Mouse (Mus musculus) megakaryocyte, embryonic 14.5 days (primary cell): Measurements from ENCODE around the gene Ski. TPM values are rescaled to one million over a fixed set of nuclear protein-coding genes. Genes with fewer than 3 reads are reported as not detected.

Experiments used
- H3K27me3 ChIP-seq: replicated peaks from 2 replicates; pipeline ENCODE3; 2012; ENCODE audit warnings: inconsistent platforms
- H3K36me3 ChIP-seq: replicated peaks from 2 replicates; pipeline ENCODE3; 2012; ENCODE audit warnings: low read length, inconsistent platforms, mixed read lengths
- H3K4me1 ChIP-seq: 2 replicates; pipeline ENCODE4 v1.6.1; 2012; ENCODE audit warnings: inconsistent platforms
- H3K4me3 ChIP-seq: replicated peaks from 2 replicates; pipeline ENCODE3; 2012; ENCODE audit warnings: moderate library complexity, mild to moderate bottlenecking, inconsistent platforms
- H3K9me3 ChIP-seq: 2 replicates; pipeline ENCODE4 v1.6.1; 2012; ENCODE audit warnings: inconsistent platforms
- FLI1 ChIP-seq: IDR thresholded peaks from 2 replicates; pipeline ENCODE4 v1.6.1; 2012; ENCODE audit warnings: low read length, inconsistent platforms, mixed read lengths
- GATA1 ChIP-seq: IDR thresholded peaks from 3 replicates; pipeline ENCODE4 v1.6.1; 2012; ENCODE audit warnings: mixed read lengths, low read length, inconsistent platforms, borderline replicate concordance
- polyA plus RNA-seq: library from polyadenylated mRNA; stranded (reverse); fragments of >175 nt; gene quantifications from 2 replicates; pipeline ENCODE4 v1.2.3, GENCODE M21; 2012; ENCODE audit warnings: low replicate concordance; ENCODE audit not compliant: insufficient read depth

Gene Ski
- polyA plus RNA-seq, 1 experiment = 31.5 TPM

GRCm38 (mm10) chr4:155246691-155247105, 24.3 kb upstream of the Ski start:
- H3K4me3 ChIP-seq = peak overlapping the region; percentile 0
- peaks cover 9% of the 10 kb centered on the region for H3K36me3 ChIP-seq
- H3K9me3 ChIP-seq = no peaks in the 10 kb centered on the region
- H3K4me1 ChIP-seq = peaks cover 81% of the 10 kb centered on the region
- H3K27me3 ChIP-seq = peaks cover 8% of the 10 kb centered on the region
- TF ChIP-seq GATA1 = no peak
- TF ChIP-seq FLI1 = no peak

GRCm38 (mm10) chr4:155245770-155246492, 23.5 kb upstream of the Ski start:
- H3K4me3 ChIP-seq = no peak overlapping the region
- H3K27me3 ChIP-seq = peaks cover 9% of the 10 kb centered on the region
- H3K36me3 ChIP-seq = peaks cover 3% of the 10 kb centered on the region
- no peak for TF ChIP-seq GATA1
- TF ChIP-seq FLI1 = no peak
- peaks cover 76% of the 10 kb centered on the region for H3K4me1 ChIP-seq
- H3K9me3 ChIP-seq = no peaks in the 10 kb centered on the region

- Histone ChIP-seq H3K4me3 (no peak overlapping the region), H3K36me3 (peaks cover 3% of the 10 kb centered on the region), H3K9me3 (no peaks in the 10 kb centered on the region), H3K4me1 (peaks cover 75% of the 10 kb centered on the region), H3K27me3 (peaks cover 9% of the 10 kb centered on the region)
- no peak for TF ChIP-seq GATA1
Measured at GRCm38 (mm10) chr4:155243233-155243632, 20.8 kb upstream of the Ski start.

GRCm38 (mm10) chr4:155242292-155242691, 19.9 kb upstream of the Ski start:
- H3K4me1 ChIP-seq = peaks cover 82% of the 10 kb centered on the region
- no peak overlapping the region for H3K4me3 ChIP-seq
- H3K27me3 ChIP-seq = peaks cover 9% of the 10 kb centered on the region
- H3K9me3 ChIP-seq = no peaks in the 10 kb centered on the region
- peaks cover 2% of the 10 kb centered on the region for H3K36me3 ChIP-seq
- no peak for TF ChIP-seq GATA1

GRCm38 (mm10) chr4:155241789-155242188, 19.4 kb upstream of the Ski start:
- H3K9me3 ChIP-seq = no peaks in the 10 kb centered on the region
- H3K27me3 ChIP-seq = peaks cover 9% of the 10 kb centered on the region
- no peaks in the 10 kb centered on the region for H3K36me3 ChIP-seq
- peaks cover 82% of the 10 kb centered on the region for H3K4me1 ChIP-seq
- H3K4me3 ChIP-seq = no peak overlapping the region
- no peak for TF ChIP-seq GATA1
- TF ChIP-seq FLI1 = no peak

- peaks cover 82% of the 10 kb centered on the region for H3K4me1 ChIP-seq
- TF ChIP-seq FLI1 (no peak), GATA1 (no peak)
- no peak overlapping the region for H3K4me3 ChIP-seq
- H3K36me3 ChIP-seq = no peaks in the 10 kb centered on the region
- H3K27me3 ChIP-seq = peaks cover 9% of the 10 kb centered on the region
- H3K9me3 ChIP-seq = no peaks in the 10 kb centered on the region
Measured at GRCm38 (mm10) chr4:155239494-155239893, 17.1 kb upstream of the Ski start.

GRCm38 (mm10) chr4:155238276-155238675, 15.9 kb upstream of the Ski start:
- TF ChIP-seq GATA1 (no peak), FLI1 (no peak)
- Histone ChIP-seq H3K27me3 (peaks cover 9% of the 10 kb centered on the region), H3K4me3 (no peak overlapping the region), H3K9me3 (no peaks in the 10 kb centered on the region), H3K4me1 (peaks cover 84% of the 10 kb centered on the region), H3K36me3 (no peaks in the 10 kb centered on the region)

- peaks cover 2% of the 10 kb centered on the region for H3K27me3 ChIP-seq
- no peaks in the 10 kb centered on the region for H3K36me3 ChIP-seq
- H3K9me3 ChIP-seq = no peaks in the 10 kb centered on the region
- H3K4me1 ChIP-seq = peaks cover 85% of the 10 kb centered on the region
- peak overlapping the region; percentile 28 for H3K4me3 ChIP-seq
- no peak for TF ChIP-seq FLI1
- TF ChIP-seq GATA1 = no peak
Measured at GRCm38 (mm10) chr4:155236737-155237385, 14.5 kb upstream of the Ski start.

- peaks cover 93% of the 10 kb centered on the region for H3K4me1 ChIP-seq
- peak overlapping the region; percentile 90 for H3K4me3 ChIP-seq
- H3K36me3 ChIP-seq = no peaks in the 10 kb centered on the region
- H3K9me3 ChIP-seq = no peaks in the 10 kb centered on the region
- no peaks in the 10 kb centered on the region for H3K27me3 ChIP-seq
- TF ChIP-seq GATA1 = no peak
Measured at GRCm38 (mm10) chr4:155235311-155236119, 13.1 kb upstream of the Ski start.
